Mouse (Mus musculus): ENCODE data around the gene Mgll. TPM values are rescaled to one million over a fixed set of nuclear protein-coding genes. Genes with fewer than 3 reads are reported as not detected.

Gene Mgll
- polyA plus RNA-seq, 1 experiment = 57.9 TPM

GRCm38 (mm10) chr6:88712083-88712482, 12.1 kb upstream of the Mgll start:
- no peak overlapping the region for H3K27ac ChIP-seq (ENCODE audit: control insufficient read depth, insufficient read depth, low read depth, low read length, poor library complexity)
- peaks cover 4% of the 10 kb centered on the region; the same call in 1 of the 2 replicates for H3K4me1 ChIP-seq (ENCODE audit: control insufficient read depth, insufficient read depth, low read length)
- WGBS = 68% methylated on average over 4 of the region's 4 CpGs
- H3K4me3 ChIP-seq (replicated peaks; ENCODE audit: control insufficient read depth, low read depth, low read length) = no peak overlapping the region
- TF ChIP-seq POLR2A (IDR thresholded peaks at IDR 0.05; ENCODE audit: borderline replicate concordance, control insufficient read depth, low read depth, low read length) = no peak
- no peak for TF ChIP-seq CTCF (IDR thresholded peaks at IDR 0.05; ENCODE audit: control insufficient read depth, insufficient read depth, low read length)

- TF ChIP-seq CTCF (IDR thresholded peaks at IDR 0.05; ENCODE audit: control insufficient read depth, insufficient read depth, low read length) (no peak), POLR2A (IDR thresholded peaks at IDR 0.05; ENCODE audit: borderline replicate concordance, control insufficient read depth, low read depth, low read length) (no peak)
- Histone ChIP-seq H3K27ac (ENCODE audit: control insufficient read depth, insufficient read depth, low read depth, low read length, poor library complexity) (no peak overlapping the region), H3K4me3 (replicated peaks; ENCODE audit: control insufficient read depth, low read depth, low read length) (no peak overlapping the region), H3K4me1 (ENCODE audit: control insufficient read depth, insufficient read depth, low read length) (peaks cover 3% of the 10 kb centered on the region; the same call in 1 of the 2 replicates)
Measured at GRCm38 (mm10) chr6:88713320-88713719, 10.9 kb upstream of the Mgll start.

DNA sequence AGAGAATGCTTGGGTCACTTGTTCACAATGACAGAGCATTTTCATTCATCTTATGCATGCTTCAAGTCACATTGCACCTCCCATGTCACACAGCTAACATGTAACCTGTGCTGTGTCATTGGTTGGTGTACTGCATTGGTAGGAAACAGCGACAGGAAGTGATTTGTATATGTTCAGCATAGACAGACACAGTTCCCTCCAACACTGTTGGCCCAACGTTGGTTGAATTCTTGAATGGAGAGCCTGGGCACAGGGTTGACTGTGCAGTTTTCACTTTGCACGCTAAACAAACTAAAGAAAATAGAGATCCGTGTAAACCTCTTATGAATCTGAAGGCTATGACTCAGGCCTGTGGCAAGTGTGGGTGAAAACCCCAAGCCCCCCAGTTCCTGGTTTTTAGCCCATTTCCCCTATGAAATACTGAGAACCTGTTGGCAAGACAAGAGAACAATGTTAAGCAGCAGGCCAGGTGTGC, 10.0 kb upstream of the Mgll start:
- Histone ChIP-seq H3K27ac (ENCODE audit: control insufficient read depth, insufficient read depth, low read depth, low read length, poor library complexity) (no peak overlapping the region), H3K4me1 (ENCODE audit: control insufficient read depth, insufficient read depth, low read length) (peaks cover 3% of the 10 kb centered on the region; the same call in 1 of the 2 replicates), H3K4me3 (replicated peaks; ENCODE audit: control insufficient read depth, low read depth, low read length) (no peak overlapping the region)
- TF ChIP-seq CTCF (IDR thresholded peaks at IDR 0.05; ENCODE audit: control insufficient read depth, insufficient read depth, low read length) = no peak
- no peak for TF ChIP-seq POLR2A (IDR thresholded peaks at IDR 0.05; ENCODE audit: borderline replicate concordance, control insufficient read depth, low read depth, low read length)
- 17% methylated on average over 4 of the region's 4 CpGs for WGBS

DNA sequence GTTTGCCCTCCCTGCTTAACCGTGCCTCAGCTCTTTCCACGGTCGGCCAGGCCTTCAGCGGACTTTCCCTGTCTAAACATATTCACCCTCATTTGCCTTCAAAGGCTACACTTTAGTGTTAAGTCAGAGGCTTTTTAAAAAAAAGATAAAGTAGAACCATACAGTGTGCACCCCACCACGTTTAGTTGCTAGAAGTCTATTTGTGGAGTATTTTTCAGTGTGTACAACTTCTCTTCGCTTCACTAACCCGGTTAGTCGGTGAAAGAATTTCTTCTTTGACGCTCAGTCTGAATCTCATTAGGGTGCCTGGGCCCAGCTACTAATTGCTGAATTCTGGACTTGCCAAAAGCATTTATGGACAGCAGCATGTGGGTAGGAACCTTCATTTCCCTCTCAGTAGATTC, 8.8 kb upstream of the Mgll start:
- TF ChIP-seq POLR2A (IDR thresholded peaks at IDR 0.05; ENCODE audit: borderline replicate concordance, control insufficient read depth, low read depth, low read length) = no peak
- Histone ChIP-seq H3K27ac (ENCODE audit: control insufficient read depth, insufficient read depth, low read depth, low read length, poor library complexity) (no peak overlapping the region), H3K4me3 (replicated peaks; ENCODE audit: control insufficient read depth, low read depth, low read length) (no peak overlapping the region), H3K4me1 (ENCODE audit: control insufficient read depth, insufficient read depth, low read length) (peaks cover 3% of the 10 kb centered on the region; the same call in 1 of the 2 replicates)
- WGBS = 87% methylated on average over 9 of the region's 9 CpGs

- 75% methylated on average over 5 of the region's 5 CpGs for WGBS
- TF ChIP-seq POLR2A (IDR thresholded peaks at IDR 0.05; ENCODE audit: borderline replicate concordance, control insufficient read depth, low read depth, low read length) (no peak), CTCF (IDR thresholded peaks at IDR 0.05; ENCODE audit: control insufficient read depth, insufficient read depth, low read length) (no peak)
Measured at GRCm38 (mm10) chr6:88715966-88716365, 8.2 kb upstream of the Mgll start.

DNA sequence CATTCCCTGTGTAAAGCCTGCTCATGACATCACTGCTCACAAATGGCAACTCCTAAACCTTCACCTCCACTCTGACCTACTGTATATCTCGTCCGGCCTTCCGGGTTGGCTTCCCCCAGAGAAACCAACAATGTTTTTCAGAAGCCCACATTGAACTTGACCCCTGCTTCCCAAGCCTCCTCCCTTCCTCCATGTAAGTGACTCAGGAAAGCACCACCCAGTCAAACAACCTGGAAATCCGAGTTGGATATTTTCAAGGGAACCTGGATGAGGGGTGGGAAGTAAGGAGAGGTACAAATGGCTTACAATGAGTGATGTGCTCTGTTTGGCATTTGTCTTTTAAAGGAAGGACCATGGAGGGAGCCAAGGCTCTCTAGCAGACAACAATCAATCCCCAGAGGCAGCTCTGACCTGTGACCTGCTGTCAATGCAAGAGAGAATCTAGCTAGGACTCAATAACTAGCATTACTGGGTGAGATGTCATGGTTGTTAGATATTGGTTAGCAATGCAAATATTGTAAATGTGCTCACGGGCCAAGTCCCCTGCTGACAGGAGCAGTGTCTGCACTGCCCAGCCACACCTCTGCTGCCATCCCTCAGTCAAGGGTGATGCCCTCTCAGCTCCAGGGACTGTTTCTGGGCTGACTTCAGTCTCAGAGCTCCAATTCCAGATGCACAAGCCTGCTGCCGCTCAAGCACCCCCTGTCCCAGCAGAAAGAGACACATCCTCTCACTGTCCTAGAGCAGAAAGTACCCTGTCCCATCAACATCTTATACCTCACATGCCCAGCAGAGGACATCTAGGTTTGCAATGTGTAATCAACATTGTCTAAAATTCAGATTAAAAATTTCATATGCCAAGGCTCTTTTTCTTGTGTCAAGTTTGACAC, 6.8 kb upstream of the Mgll start:
- H3K27ac ChIP-seq (ENCODE audit: control insufficient read depth, insufficient read depth, low read depth, low read length, poor library complexity) = no peak overlapping the region
- TF ChIP-seq CTCF (IDR thresholded peaks at IDR 0.05; ENCODE audit: control insufficient read depth, insufficient read depth, low read length) (no peak), POLR2A (IDR thresholded peaks at IDR 0.05; ENCODE audit: borderline replicate concordance, control insufficient read depth, low read depth, low read length) (no peak)
- H3K4me1 ChIP-seq (ENCODE audit: control insufficient read depth, insufficient read depth, low read length) = peaks cover 3% of the 10 kb centered on the region; the same call in 1 of the 2 replicates
- WGBS = 84% methylated on average over 6 of the region's 6 CpGs
- H3K4me3 ChIP-seq (replicated peaks; ENCODE audit: control insufficient read depth, low read depth, low read length) = no peak overlapping the region

More at GRCm38 (mm10) chr6:88715966-88716365, 8.2 kb upstream of the Mgll start:
- Histone ChIP-seq H3K27ac (ENCODE audit: control insufficient read depth, insufficient read depth, low read depth, low read length, poor library complexity) (no peak overlapping the region), H3K4me1 (ENCODE audit: control insufficient read depth, insufficient read depth, low read length) (peaks cover 3% of the 10 kb centered on the region; the same call in 1 of the 2 replicates), H3K4me3 (replicated peaks; ENCODE audit: control insufficient read depth, low read depth, low read length) (no peak overlapping the region)

GRCm38 (mm10) chr6:88718033-88718725, 6.0 kb upstream of the Mgll start:
- 80% methylated on average over 7 of the region's 7 CpGs for WGBS
- Histone ChIP-seq H3K4me1 (ENCODE audit: control insufficient read depth, insufficient read depth, low read length) (peaks cover 3% of the 10 kb centered on the region; the same call in 1 of the 2 replicates), H3K4me3 (replicated peaks; ENCODE audit: control insufficient read depth, low read depth, low read length) (no peak overlapping the region), H3K27ac (ENCODE audit: control insufficient read depth, insufficient read depth, low read depth, low read length, poor library complexity) (no peak overlapping the region)
- TF ChIP-seq POLR2A (IDR thresholded peaks at IDR 0.05; ENCODE audit: borderline replicate concordance, control insufficient read depth, low read depth, low read length) = no peak
- TF ChIP-seq CTCF (IDR thresholded peaks at IDR 0.05; ENCODE audit: control insufficient read depth, insufficient read depth, low read length) = no peak

DNA sequence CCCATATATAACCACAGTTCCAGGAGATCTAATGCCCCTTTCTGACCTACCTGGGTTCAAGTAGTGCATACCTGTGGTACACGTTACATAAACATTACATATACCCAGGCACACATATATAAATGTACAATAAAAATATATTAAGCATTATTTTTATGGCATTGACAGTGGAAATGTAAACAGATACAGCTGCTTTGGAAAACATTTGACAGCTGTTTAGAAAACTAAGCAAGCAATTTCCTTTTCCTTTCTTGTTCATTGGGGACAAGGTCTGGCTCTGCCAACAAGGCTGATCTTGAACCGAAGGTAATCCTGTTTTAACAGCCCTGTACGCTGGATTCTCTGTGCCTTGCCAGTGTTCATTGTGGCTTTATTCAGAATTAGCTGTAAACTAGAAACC, 3.2 kb upstream of the Mgll start:
- 93% methylated on average over 3 of the region's 3 CpGs for WGBS
- Histone ChIP-seq H3K27ac (ENCODE audit: control insufficient read depth, insufficient read depth, low read depth, low read length, poor library complexity) (no peak overlapping the region), H3K4me3 (replicated peaks; ENCODE audit: control insufficient read depth, low read depth, low read length) (no peak overlapping the region), H3K4me1 (ENCODE audit: control insufficient read depth, insufficient read depth, low read length) (peaks cover 5% of the 10 kb centered on the region)
- TF ChIP-seq POLR2A (IDR thresholded peaks at IDR 0.05; ENCODE audit: borderline replicate concordance, control insufficient read depth, low read depth, low read length) (no peak), CTCF (IDR thresholded peaks at IDR 0.05; ENCODE audit: control insufficient read depth, insufficient read depth, low read length) (no peak)
